Mouse (Mus musculus): ENCODE measurements at regions not wholly inside any gene's neighbourhood (a gene's known extent, or its start where the extent isn't known, plus 50 kb on each side); places are given as distances from the start of the nearest gene placed in this dataset.

DNA sequence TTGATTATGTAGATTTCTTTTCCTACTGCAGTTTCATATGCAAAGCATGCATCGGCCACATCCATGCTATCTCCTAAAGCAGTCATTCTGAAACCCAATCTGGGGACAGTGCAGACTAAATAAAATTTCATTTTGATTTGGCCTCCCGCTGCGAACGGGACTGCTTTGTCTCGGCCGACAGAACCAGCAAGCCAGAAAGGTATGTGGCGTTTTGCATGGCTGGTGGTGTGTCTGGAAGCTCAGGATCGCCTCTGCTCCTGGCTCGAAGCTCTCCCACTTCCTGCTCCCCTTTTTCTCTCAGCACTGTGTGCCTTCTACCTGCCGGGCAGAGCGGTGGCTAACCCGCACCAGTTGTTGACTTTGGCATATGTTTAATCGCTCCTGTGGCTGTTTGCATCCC is 433.8 kb upstream of the Pou3f3 start:
- TF ChIP-seq CTCF (IDR thresholded peaks at IDR 0.05; ENCODE audit: borderline replicate concordance, extremely low read depth, insufficient read depth, insufficient read length), result no peak
- TF ChIP-seq POLR2A (IDR thresholded peaks at IDR 0.05; ENCODE audit: borderline replicate concordance, extremely low read depth, insufficient read depth, insufficient read length, poor library complexity, severe bottlenecking), result no peak

Data from brain, embryonic 14.5 days (tissue).